Mouse (Mus musculus): ENCODE measurements around the gene Klk1b5. TPM values are rescaled to one million over a fixed set of nuclear protein-coding genes. Genes with fewer than 3 reads are reported as not detected.
"Not testable (repeated sequence)": the region's sequence is repeated elsewhere in the genome, so short reads cannot be mapped to it uniquely, and the experiment has no call there.

The Klk1b5 gene
- total RNA-seq (2021) (not detected), polyA plus RNA-seq (2012; rRNA removed) (not detected in 2 replicates)
- long read RNA-seq, result 0 reads

DNA sequence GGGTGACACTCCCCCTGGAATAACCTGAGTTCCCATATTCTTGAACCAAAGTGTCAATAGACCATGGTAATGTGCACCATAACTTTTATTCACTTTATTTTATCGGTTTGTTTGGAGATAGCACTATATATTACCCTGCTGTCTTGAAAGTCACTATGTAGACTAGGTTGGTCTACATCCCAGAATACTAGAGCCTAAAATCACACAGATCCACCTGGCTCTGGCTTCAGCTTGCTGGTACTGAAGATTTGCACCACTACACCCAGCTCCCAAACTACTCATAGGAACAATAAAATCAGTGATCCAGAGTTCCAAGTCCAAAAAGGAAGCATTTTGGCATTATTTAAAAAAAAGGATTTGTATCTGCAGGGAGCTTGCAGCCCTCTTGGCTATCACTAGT is at the start of gene Klk1b5:
Klk1b5 (plus strand) TSS at position 301 of the 400 bp plus-strand sequence.
- no peak within 1 kb of the TSS for H3K9ac ChIP-seq (ENCODE audit: low read depth, low read length)
- H3K27me3 ChIP-seq (ENCODE audit: control insufficient read depth, insufficient read depth, low read length), result no peaks in the 10 kb centered on the region
- no peaks in the 10 kb centered on the region for H3K4me1 ChIP-seq (ENCODE audit: control insufficient read depth, insufficient read depth, low read length)
- no peaks in the 10 kb centered on the region for H3K79me2 ChIP-seq (replicated peaks; ENCODE audit: control insufficient read depth, insufficient read depth, low read length)
- no peak within 1 kb of the TSS for H3K4me3 ChIP-seq
- WGBS, result 80% methylated on average over 1 of the region's 1 CpGs
- no peak for TF ChIP-seq POLR2A (IDR thresholded peaks at IDR 0.05; ENCODE audit: insufficient read depth, low read depth, low read length)
- no peaks in the 10 kb centered on the region for H3K36me3 ChIP-seq (ENCODE audit: control insufficient read depth, insufficient read depth, low read length)
- intact Hi-C loops (cut with DNase I), result no loop called here
- no peak for DNase-seq
- no peak within 1 kb of the TSS for H3K27ac ChIP-seq

DNA sequence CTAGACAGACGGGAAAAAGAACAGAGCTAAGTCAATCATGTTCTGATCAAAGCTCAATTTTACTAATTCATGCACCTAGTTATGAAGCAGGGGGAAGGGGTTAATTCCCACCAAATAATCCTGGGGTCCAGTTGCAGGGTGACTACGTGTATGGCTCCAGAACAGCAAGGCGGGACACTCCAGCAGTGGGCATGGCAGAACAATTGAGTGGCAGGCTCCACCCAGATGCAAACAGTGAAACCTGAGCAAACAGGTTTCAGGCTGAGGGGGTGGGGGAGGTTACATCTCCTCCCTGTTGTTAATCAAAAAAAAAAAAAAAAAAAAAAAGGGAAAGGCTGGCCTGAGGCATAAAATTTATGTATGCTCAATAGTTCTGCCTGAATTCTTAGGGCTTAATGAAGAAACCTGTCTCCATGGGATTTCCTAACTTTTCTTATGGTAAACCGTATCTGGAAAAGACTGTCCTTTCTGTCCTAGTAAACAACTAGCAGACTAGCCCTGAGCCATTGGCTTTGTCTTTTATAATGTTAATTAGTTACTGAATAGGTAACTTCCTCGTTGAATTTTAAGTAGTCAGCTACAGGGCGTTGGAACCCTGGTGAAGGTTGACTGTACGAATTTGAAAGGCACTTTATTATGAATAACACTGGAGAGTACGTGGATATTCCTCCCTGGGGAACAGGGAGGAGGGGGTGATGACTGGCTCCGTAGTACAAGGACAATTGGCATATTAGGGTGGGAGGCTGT is 36.3 kb upstream of the Klk1b5 start:
- 72% methylated on average over 9 of the region's 9 CpGs for WGBS
- H3K79me2 ChIP-seq (replicated peaks; ENCODE audit: control insufficient read depth, insufficient read depth, low read length), result no peaks in the 10 kb centered on the region
- intact Hi-C loops (cut with DNase I), result no loop called here

DNA sequence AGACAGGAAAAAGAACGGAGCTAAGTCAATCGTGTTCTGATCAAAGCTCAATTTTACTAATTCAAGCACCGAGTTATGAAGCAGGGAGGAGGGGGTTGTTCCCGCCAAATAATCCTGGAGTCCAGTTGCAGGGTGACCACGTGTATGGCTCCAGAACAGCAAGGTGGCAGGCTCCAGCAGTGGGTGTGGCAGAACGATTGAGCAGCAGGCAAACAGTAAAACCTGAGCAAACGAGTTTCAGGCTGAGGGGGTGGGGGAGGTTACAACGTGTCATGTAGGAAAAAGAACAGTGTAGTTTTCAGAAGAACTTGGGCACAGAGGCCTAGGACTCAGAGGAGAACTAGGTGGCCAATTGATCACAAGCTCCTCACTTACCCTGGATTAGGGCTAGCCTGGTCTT is 29.2 kb upstream of the Klk1b5 start:
- H3K4me1 ChIP-seq (ENCODE audit: control insufficient read depth, insufficient read depth, low read length); H3K79me2 ChIP-seq (replicated peaks; ENCODE audit: control insufficient read depth, insufficient read depth, low read length); DNase-seq; H3K9ac ChIP-seq (ENCODE audit: low read depth, low read length); H3K4me3 ChIP-seq; H3K36me3 ChIP-seq (ENCODE audit: control insufficient read depth, insufficient read depth, low read length); H3K27me3 ChIP-seq (ENCODE audit: control insufficient read depth, insufficient read depth, low read length); H3K27ac ChIP-seq; intact Hi-C loops (cut with DNase I): not testable (repeated sequence)
- 60% methylated on average over 8 of the region's 8 CpGs for WGBS

More for the DNA sequence above, 36.3 kb upstream of the Klk1b5 start:
- no peak for DNase-seq
- no peak for TF ChIP-seq POLR2A (IDR thresholded peaks at IDR 0.05; ENCODE audit: insufficient read depth, low read depth, low read length)
- TF ChIP-seq EP300 (IDR thresholded peaks at IDR 0.05; ENCODE audit: insufficient read depth, low read depth, low read length), result no peak
- no peak for TF ChIP-seq CTCF (IDR thresholded peaks at IDR 0.05)
- no peaks in the 10 kb centered on the region for H3K4me1 ChIP-seq (ENCODE audit: control insufficient read depth, insufficient read depth, low read length)
- H3K27me3 ChIP-seq (ENCODE audit: control insufficient read depth, insufficient read depth, low read length), result no peaks in the 10 kb centered on the region
- no peak overlapping the region for H3K4me3 ChIP-seq
- H3K9ac ChIP-seq (ENCODE audit: low read depth, low read length), result no peak overlapping the region
- H3K27ac ChIP-seq, result no peak overlapping the region
- no peaks in the 10 kb centered on the region for H3K36me3 ChIP-seq (ENCODE audit: control insufficient read depth, insufficient read depth, low read length)

DNA sequence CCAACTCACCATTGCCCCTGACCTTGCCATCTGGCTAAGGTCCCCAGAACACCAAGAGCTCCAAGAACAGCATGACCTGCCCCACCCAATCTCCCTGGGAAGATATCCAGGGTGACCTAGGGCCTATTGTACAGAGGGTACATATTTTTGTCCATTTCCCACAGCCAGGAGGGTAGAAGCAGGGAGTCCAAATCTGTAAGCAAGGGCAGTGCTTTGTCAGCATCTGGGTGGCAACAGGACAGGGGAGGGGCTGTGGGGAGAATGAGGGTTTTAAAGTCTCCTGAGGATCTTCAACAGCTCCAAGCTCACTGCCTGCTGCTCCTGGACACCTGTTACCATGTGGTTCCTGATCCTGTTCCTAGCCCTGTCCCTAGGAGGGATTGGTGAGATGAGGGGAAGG is 27.8 kb upstream of the Klk1b5 start, which contains the start of gene Klk1b24:
Klk1b24 (plus strand) TSS at position 301 of the 400 bp plus-strand sequence.
- H3K27me3 ChIP-seq (ENCODE audit: control insufficient read depth, insufficient read depth, low read length); H3K4me3 ChIP-seq; DNase-seq; intact Hi-C loops (cut with DNase I); H3K79me2 ChIP-seq (replicated peaks; ENCODE audit: control insufficient read depth, insufficient read depth, low read length); H3K36me3 ChIP-seq (ENCODE audit: control insufficient read depth, insufficient read depth, low read length); H3K9ac ChIP-seq (ENCODE audit: low read depth, low read length); H3K27ac ChIP-seq; H3K4me1 ChIP-seq (ENCODE audit: control insufficient read depth, insufficient read depth, low read length): not testable (repeated sequence)

DNA sequence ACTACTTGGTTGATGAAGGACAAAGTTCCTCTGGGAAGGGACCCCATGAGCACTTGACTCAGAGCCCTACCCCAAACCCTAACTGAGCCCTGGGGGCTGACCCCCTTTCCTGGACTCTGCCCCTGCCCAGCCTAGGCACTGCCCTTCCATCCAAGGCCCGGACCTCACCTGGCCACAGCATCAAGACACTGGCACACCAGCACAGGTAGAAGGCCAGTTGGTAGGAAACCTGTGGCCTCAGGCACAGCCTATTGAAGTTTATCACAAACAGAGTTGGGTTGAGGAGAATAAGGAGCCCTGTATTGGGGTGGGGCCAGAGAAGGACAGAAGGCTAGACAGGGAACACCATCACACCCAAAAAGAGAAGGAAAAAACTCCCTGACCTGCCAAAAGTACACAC is 22.3 kb upstream of the Klk1b5 start:
- H3K9ac ChIP-seq (ENCODE audit: low read depth, low read length); H3K27me3 ChIP-seq (ENCODE audit: control insufficient read depth, insufficient read depth, low read length); H3K79me2 ChIP-seq (replicated peaks; ENCODE audit: control insufficient read depth, insufficient read depth, low read length); intact Hi-C loops (cut with DNase I); H3K4me1 ChIP-seq (ENCODE audit: control insufficient read depth, insufficient read depth, low read length); H3K36me3 ChIP-seq (ENCODE audit: control insufficient read depth, insufficient read depth, low read length); H3K4me3 ChIP-seq; DNase-seq; H3K27ac ChIP-seq: not testable (repeated sequence)
- WGBS, result 68% methylated on average over 1 of the region's 1 CpGs

DNA sequence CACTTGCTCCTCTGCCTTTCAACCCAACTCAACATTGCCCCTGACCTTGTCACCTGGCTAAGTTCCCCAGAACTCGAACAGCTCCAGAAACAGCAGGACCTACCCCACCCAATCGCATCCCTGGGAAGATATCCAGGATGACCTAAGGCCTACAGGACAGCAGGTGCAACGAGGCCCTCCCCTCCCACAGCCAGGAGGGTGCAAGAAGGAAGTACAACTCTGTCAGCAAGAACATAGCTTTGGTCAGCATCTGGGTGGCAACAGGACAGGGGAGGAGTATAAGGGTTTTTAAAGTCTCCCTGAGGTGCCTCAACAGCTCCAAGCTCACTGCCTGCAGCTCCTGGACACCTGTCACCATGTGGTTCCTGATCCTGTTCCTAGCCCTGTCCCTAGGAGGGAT is 17.9 kb upstream of the Klk1b5 start, which contains the start of gene Klk1b3:
Klk1b3 (plus strand) TSS at position 301 of the 400 bp plus-strand sequence.
- no peak within 1 kb of the TSS for H3K9ac ChIP-seq (ENCODE audit: low read depth, low read length)
- no peak for DNase-seq
- no peaks in the 10 kb centered on the region for H3K79me2 ChIP-seq (replicated peaks; ENCODE audit: control insufficient read depth, insufficient read depth, low read length)
- H3K36me3 ChIP-seq (ENCODE audit: control insufficient read depth, insufficient read depth, low read length), result no peaks in the 10 kb centered on the region
- WGBS, result 50% methylated on average over 3 of the region's 3 CpGs
- intact Hi-C loops (cut with DNase I), result no loop called here
- no peak within 1 kb of the TSS for H3K4me3 ChIP-seq
- H3K27ac ChIP-seq, result no peak within 1 kb of the TSS
- H3K4me1 ChIP-seq (ENCODE audit: control insufficient read depth, insufficient read depth, low read length), result no peaks in the 10 kb centered on the region
- H3K27me3 ChIP-seq (ENCODE audit: control insufficient read depth, insufficient read depth, low read length), result no peaks in the 10 kb centered on the region
- TF ChIP-seq POLR2A (IDR thresholded peaks at IDR 0.05; ENCODE audit: insufficient read depth, low read depth, low read length) (no peak), EP300 (IDR thresholded peaks at IDR 0.05; ENCODE audit: insufficient read depth, low read depth, low read length) (no peak), CTCF (IDR thresholded peaks at IDR 0.05) (no peak)

DNA sequence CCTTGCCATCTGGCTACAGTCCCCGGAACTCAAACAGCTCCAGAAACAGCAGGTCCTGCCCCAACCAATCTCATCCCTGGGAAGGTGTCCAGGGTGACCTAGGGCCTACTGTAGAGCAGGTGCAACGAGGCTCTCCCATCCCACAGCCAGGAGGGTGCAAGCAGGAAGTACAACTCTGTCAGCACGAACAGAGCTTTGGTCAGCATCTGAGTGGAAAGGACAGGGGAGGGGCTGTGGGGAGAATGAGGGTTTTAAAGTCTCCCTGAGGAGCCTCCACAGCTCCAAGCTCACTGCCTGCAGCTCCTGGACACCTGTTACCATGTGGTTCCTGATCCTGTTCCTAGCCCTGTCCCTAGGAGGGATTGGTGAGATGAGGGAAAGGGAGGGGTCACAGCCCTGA is 8.6 kb upstream of the Klk1b5 start, which contains the start of gene Klk1b4:
Klk1b4 (plus strand) TSS at position 301 of the 400 bp plus-strand sequence.
- H3K27me3 ChIP-seq (ENCODE audit: control insufficient read depth, insufficient read depth, low read length); H3K79me2 ChIP-seq (replicated peaks; ENCODE audit: control insufficient read depth, insufficient read depth, low read length); H3K4me3 ChIP-seq; H3K4me1 ChIP-seq (ENCODE audit: control insufficient read depth, insufficient read depth, low read length); H3K36me3 ChIP-seq (ENCODE audit: control insufficient read depth, insufficient read depth, low read length); intact Hi-C loops (cut with DNase I); H3K27ac ChIP-seq; H3K9ac ChIP-seq (ENCODE audit: low read depth, low read length); DNase-seq: not testable (repeated sequence)
- 40% methylated on average over 3 of the region's 3 CpGs for WGBS
